Mouse (Mus musculus) limb, embryonic 14.5 days (tissue): Measurements from ENCODE around the gene Sync. TPM values are rescaled to one million over a fixed set of nuclear protein-coding genes. Genes with fewer than 3 reads are reported as not detected.
A peak's percentile ranks its signal among the peaks of the same experiment; 100 is the strongest.

ENCODE experiments used
- ATAC-seq: fragments of 200-750 bp; cut with Nextera tagmentation; 2 replicates; pipeline ENCODE4 v1.8.0; 2017; ENCODE audit warnings: low read depth, moderate number of reproducible peaks, moderate TSS enrichment; ENCODE audit not compliant: low FRiP score
- DNase-seq: peaks from one replicate; pipeline ENCODE4 v3.0.0-alpha.2; 2015; ENCODE audit warnings: low spot score
- H3K27ac ChIP-seq: fragments of 300-500 bp; sonication (generic); replicated peaks from 2 replicates; pipeline ENCODE4 v1.5.1; 2014; ENCODE audit warnings: low read depth, mild to moderate bottlenecking, low read length, moderate library complexity, mixed read lengths
- H3K27me3 ChIP-seq: fragments of 300-500 bp; sonication (generic); 2 replicates; pipeline ENCODE4 v1.6.1; 2014; ENCODE audit warnings: low read length, mixed read lengths; ENCODE audit not compliant: control insufficient read depth, insufficient read depth
- H3K36me3 ChIP-seq: fragments of 300-500 bp; sonication (generic); 2 replicates; pipeline ENCODE4 v1.6.1; 2014; ENCODE audit warnings: mild to moderate bottlenecking, low read length, moderate library complexity, mixed read lengths; ENCODE audit not compliant: control insufficient read depth, insufficient read depth
- H3K4me1 ChIP-seq: fragments of 300-500 bp; sonication (generic); 2 replicates; pipeline ENCODE4 v1.6.1; 2014; ENCODE audit warnings: antibody characterized with exemption, low read length, mixed read lengths; ENCODE audit not compliant: control insufficient read depth, insufficient read depth
- H3K4me2 ChIP-seq: fragments of 300-500 bp; sonication (generic); replicated peaks from 2 replicates; pipeline ENCODE4 v1.6.1; 2014; ENCODE audit warnings: low read depth, mild to moderate bottlenecking, low read length, moderate library complexity; ENCODE audit not compliant: severe bottlenecking
- H3K4me3 ChIP-seq: fragments of 300-500 bp; sonication (generic); replicated peaks from 2 replicates; pipeline ENCODE4 v1.5.1; 2014; ENCODE audit warnings: low read length
- H3K9ac ChIP-seq: fragments of 300-500 bp; sonication (generic); 2 replicates; pipeline ENCODE4 v1.6.1; 2014; ENCODE audit warnings: mild to moderate bottlenecking, low read depth, low read length, moderate library complexity; ENCODE audit not compliant: severe bottlenecking
- H3K9me3 ChIP-seq: fragments of 300-500 bp; sonication (generic); 2 replicates; pipeline ENCODE4 v1.6.1; 2016; ENCODE audit warnings: low read length; ENCODE audit not compliant: control insufficient read depth
- POLR2A ChIP-seq: fragments of 200-500 bp; IDR thresholded peaks from 2 replicates; pipeline ENCODE4 v1.8.0; 2012; ENCODE audit warnings: inconsistent platforms, mild to moderate bottlenecking, moderate library complexity, borderline replicate concordance; ENCODE audit not compliant: insufficient read depth, insufficient read length; ENCODE audit errors: extremely low read depth
- WGBS: fragments of 180-500 bp; shearing (Covaris S2); extraction: QIAGEN DNeasy Blood & Tissue Kit; methylation state at CpG from one replicate; pipeline ENCODE4 v1.1.7; 2014; 5-methylcytosine and 5-hydroxymethylcytosine counted together
- polyA plus RNA-seq, 2 experiments: library from polyadenylated mRNA; depleted of rRNA in 1 of 2; stranded (reverse) in 1 of 2; unstranded in 1 of 2; fragments of >200 nt; fragmentation: Nextera tagmentation in 1 of 2; extraction: Ambion mirVana in 1 of 2; gene quantifications; 2 replicates each; pipeline versions ENCODE4 v1.2.1 to v1.2.3; 2012 to 2014

Sync gene
- polyA plus RNA-seq, 2 experiments = 5.3 to 6.1 TPM

DNA sequence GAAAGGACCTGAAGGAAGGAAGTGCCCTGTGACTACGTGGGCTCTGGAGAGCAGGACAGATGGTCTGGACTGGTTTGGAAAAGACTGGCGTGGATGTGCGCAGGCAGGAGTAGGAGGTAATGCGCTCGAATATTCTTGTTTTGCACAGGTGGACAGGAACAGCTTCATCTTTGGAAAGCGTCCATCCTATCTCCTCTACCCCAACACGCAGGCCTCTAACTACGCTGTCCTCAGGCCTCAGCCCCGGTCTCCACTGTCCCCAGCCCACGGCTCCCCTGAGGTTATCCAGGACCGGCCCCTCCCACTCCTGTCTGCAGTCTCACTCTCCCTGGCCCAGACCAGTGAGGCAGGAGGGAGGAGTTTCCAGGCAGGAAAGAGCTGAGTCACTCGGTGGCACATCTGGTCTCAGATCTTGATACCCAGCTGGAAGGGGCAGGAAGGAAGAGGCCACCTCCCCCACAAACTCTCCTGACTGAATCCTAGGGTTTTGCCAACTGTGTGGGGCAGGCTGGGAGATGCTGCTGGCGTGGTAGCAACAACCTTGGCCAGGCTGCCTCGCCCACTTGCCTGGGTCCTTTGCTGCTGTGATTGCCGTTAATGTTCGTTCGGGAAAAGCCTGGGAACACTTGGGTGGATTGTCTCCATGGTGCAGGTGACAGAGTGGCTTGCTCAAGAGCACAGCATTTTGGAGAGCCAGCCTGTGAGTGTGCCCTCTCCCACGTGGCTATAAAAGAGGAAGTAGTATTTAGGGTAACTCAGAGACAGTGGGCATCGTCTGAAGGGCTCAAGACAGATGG is 24.0 kb upstream of the Sync start:
- H3K27ac ChIP-seq = no peak overlapping the region
- no peak overlapping the region for H3K4me3 ChIP-seq
- 27% methylated on average over 19 of the region's 19 CpGs for WGBS
- H3K4me2 ChIP-seq = no peak overlapping the region; the same call in 1 of the 2 replicates
- no peaks in the 10 kb centered on the region for H3K27me3 ChIP-seq
- peak; percentile 61 for DNase-seq
- H3K36me3 ChIP-seq = no peaks in the 10 kb centered on the region
- no peak for TF ChIP-seq POLR2A
- peaks cover 6% of the 10 kb centered on the region for H3K4me1 ChIP-seq
- ATAC-seq = peak; percentile 67
- H3K9ac ChIP-seq = peak overlapping the region; percentile 21; the same call in 1 of the 2 replicates
- H3K9me3 ChIP-seq = no peaks in the 10 kb centered on the region

DNA sequence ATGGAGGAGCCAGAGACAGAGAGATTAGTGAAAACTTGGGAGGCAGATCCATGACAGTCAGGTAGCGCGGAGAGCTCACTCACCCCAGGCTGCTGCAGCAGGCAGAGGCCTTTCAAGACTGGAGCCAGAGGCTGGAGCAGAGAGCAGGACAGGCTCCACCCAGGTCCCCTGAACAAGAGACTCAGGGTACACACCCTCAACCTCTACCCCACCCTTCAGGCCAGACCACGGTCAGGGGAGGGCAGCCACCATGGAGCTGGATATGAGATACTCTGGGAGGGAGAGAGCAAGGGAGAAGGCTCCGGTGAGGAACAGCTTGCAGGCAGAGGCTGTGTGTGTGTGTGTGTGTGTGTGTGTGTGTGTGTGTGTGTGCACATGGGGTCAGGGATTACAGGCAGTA is 21.2 kb upstream of the Sync start:
- no peak for TF ChIP-seq POLR2A
- H3K27ac ChIP-seq = no peak overlapping the region
- H3K4me1 ChIP-seq = peaks cover 6% of the 10 kb centered on the region
- no peak for DNase-seq
- no peak overlapping the region for H3K4me3 ChIP-seq
- H3K4me2 ChIP-seq = no peak overlapping the region
- H3K9me3 ChIP-seq = no peaks in the 10 kb centered on the region
- no peak overlapping the region for H3K9ac ChIP-seq
- no peaks in the 10 kb centered on the region for H3K27me3 ChIP-seq
- H3K36me3 ChIP-seq = no peaks in the 10 kb centered on the region
- no peak for ATAC-seq
- WGBS = 85% methylated on average over 4 of the region's 4 CpGs

DNA sequence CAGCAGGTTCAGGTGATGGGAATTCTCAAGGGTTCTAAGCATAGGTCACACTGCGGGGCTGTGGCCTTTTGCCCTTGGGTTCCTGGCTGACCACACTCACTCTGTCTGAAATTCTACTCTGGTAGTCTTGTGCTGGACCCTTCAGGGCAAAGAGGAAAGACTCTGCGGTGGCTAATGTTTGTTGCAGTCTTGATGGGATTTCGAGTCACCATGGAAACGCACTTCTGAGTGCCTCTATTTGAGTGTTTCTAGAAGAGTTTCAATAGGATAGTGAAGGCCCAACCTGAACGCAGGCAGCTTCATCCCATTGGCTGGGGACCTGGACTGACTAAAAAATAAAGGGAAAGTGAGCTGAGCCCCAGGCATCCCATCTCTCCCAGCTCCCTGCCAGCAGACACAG is 20.6 kb upstream of the Sync start:
- Histone ChIP-seq H3K36me3 (no peaks in the 10 kb centered on the region), H3K4me1 (peaks cover 6% of the 10 kb centered on the region), H3K9me3 (no peaks in the 10 kb centered on the region), H3K27ac (no peak overlapping the region), H3K4me3 (no peak overlapping the region), H3K27me3 (no peaks in the 10 kb centered on the region), H3K4me2 (no peak overlapping the region), H3K9ac (no peak overlapping the region)
- TF ChIP-seq POLR2A = no peak
- 86% methylated on average over 5 of the region's 5 CpGs for WGBS
- DNase-seq = no peak
- no peak for ATAC-seq

- no peak overlapping the region for H3K4me3 ChIP-seq
Measured at GRCm38 (mm10) chr4:129268698-129269097, 18.7 kb upstream of the Sync start.

GRCm38 (mm10) chr4:129271991-129272755 is 15.2 kb upstream of the Sync start:
- no peak overlapping the region for H3K9ac ChIP-seq
- no peak for DNase-seq
- ATAC-seq = 0 out of 2 replicates have a peak, but pooled peaks have one; percentile 20
- H3K9me3 ChIP-seq = no peaks in the 10 kb centered on the region
- 12% methylated on average over 15 of the region's 15 CpGs for WGBS
- H3K27ac ChIP-seq = no peak overlapping the region
- no peak for TF ChIP-seq POLR2A
- H3K4me2 ChIP-seq = no peak overlapping the region
- H3K27me3 ChIP-seq = no peaks in the 10 kb centered on the region
- H3K4me3 ChIP-seq = no peak overlapping the region
- no peaks in the 10 kb centered on the region for H3K4me1 ChIP-seq
- no peaks in the 10 kb centered on the region for H3K36me3 ChIP-seq

More at GRCm38 (mm10) chr4:129268698-129269097, 18.7 kb upstream of the Sync start:
- Histone ChIP-seq H3K9ac (no peak overlapping the region), H3K27me3 (no peaks in the 10 kb centered on the region), H3K9me3 (no peaks in the 10 kb centered on the region), H3K4me2 (no peak overlapping the region), H3K4me1 (peaks cover under 1% of the 10 kb centered on the region), H3K27ac (no peak overlapping the region), H3K36me3 (no peaks in the 10 kb centered on the region)
- WGBS = 30% methylated on average over 1 of the region's 1 CpGs
- ATAC-seq (no peak), DNase-seq (no peak)
- TF ChIP-seq POLR2A = no peak
